Mouse (Mus musculus) cerebellum, adult 2 months (tissue): Measurements from ENCODE around the gene Bloc1s2. TPM values are rescaled to one million over a fixed set of nuclear protein-coding genes. Genes with fewer than 3 reads are reported as not detected.

Source experiments
- DNase-seq, 2 experiments: peaks; one replicate each; pipeline ENCODE4 v3.0.0; 2021
- H3K27ac ChIP-seq: fragments of 200-500 bp; 2 replicates; pipeline ENCODE4 v1.5.1; 2012; ENCODE audit warnings: low read length, control low read depth, inconsistent platforms; ENCODE audit not compliant: insufficient read depth
- H3K27me3 ChIP-seq: fragments of 200-500 bp; 2 replicates; pipeline ENCODE4 v1.6.1; 2012; ENCODE audit warnings: inconsistent platforms, mild to moderate bottlenecking, low read length, moderate library complexity; ENCODE audit not compliant: control insufficient read depth, insufficient read depth
- H3K4me1 ChIP-seq: fragments of 200-500 bp; 2 replicates; pipeline ENCODE4 v1.6.1; 2011; ENCODE audit warnings: low read length; ENCODE audit not compliant: control insufficient read depth, insufficient read depth
- H3K4me3 ChIP-seq: fragments of 200-500 bp; replicated peaks from 2 replicates; pipeline ENCODE3; 2011; ENCODE audit warnings: mild to moderate bottlenecking, low read depth, low read length, control low read depth; ENCODE audit not compliant: insufficient read depth
- CTCF ChIP-seq: fragments of 200-500 bp; IDR thresholded peaks from 2 replicates; pipeline ENCODE4 v1.5.1; 2011; ENCODE audit warnings: low read depth, mild to moderate bottlenecking, control low read depth, low read length, moderate library complexity, borderline replicate concordance; ENCODE audit not compliant: insufficient read depth
- POLR2A ChIP-seq: fragments of 200-500 bp; IDR thresholded peaks from 2 replicates; pipeline ENCODE4 v1.6.1; 2011; ENCODE audit warnings: low read length, control low read depth, borderline replicate concordance; ENCODE audit not compliant: insufficient read depth
- polyA plus RNA-seq: library from polyadenylated mRNA; depleted of rRNA; stranded (reverse); fragments of >200 nt; gene quantifications from 2 replicates; pipeline ENCODE4 v1.2.3, GENCODE M21; 2012; rRNA removed

Bloc1s2 gene
- polyA plus RNA-seq, 1 experiment = 81.0 TPM

GRCm38 (mm10) chr19:44100840-44101239 lies 45.4 kb downstream of the Bloc1s2 start:
- H3K27me3 ChIP-seq = no peaks in the 10 kb centered on the region
- DNase-seq = no peak
- no peak for TF ChIP-seq CTCF
- no peak for TF ChIP-seq POLR2A

More at GRCm38 (mm10) chr19:44100840-44101239, 45.4 kb downstream of the Bloc1s2 start:
- Histone ChIP-seq H3K4me1 (no peaks in the 10 kb centered on the region; the same call in 1 of the 2 replicates), H3K27ac (no peak overlapping the region), H3K4me3 (no peak overlapping the region)

Other genes with a start within 250 kb of the Bloc1s2 start
- 13.3 and 14.4 TPM in 2 replicates for gene Dnmbp, start 206.3 kb downstream of the Bloc1s2 start, polyA plus RNA-seq
- 0.16 and 0.36 TPM in 2 replicates for gene Cpn1, start 159.9 kb downstream of the Bloc1s2 start, polyA plus RNA-seq
- not detected in 2 replicates for gene Cyp2c23, start 117.2 kb downstream of the Bloc1s2 start, polyA plus RNA-seq
- gene Erlin1, start 76.7 kb downstream of the Bloc1s2 start, polyA plus RNA-seq = 12.3 and 12.6 TPM in 2 replicates
- 78.8 and 82.7 TPM in 2 replicates for gene Chuk, start 39.0 kb downstream of the Bloc1s2 start, polyA plus RNA-seq
- gene Cwf19l1, start 10.6 kb downstream of the Bloc1s2 start, polyA plus RNA-seq = 26.3 and 28.8 TPM in 2 replicates
- gene Pkd2l1, start 46.0 kb upstream of the Bloc1s2 start, polyA plus RNA-seq = 5.3 and 8.2 TPM in 2 replicates
- gene Scd3, start 56.8 kb upstream of the Bloc1s2 start, polyA plus RNA-seq = 20.5 and 20.9 TPM in 2 replicates
- 695 and 743 TPM in 2 replicates for gene Scd2, start 147.2 kb upstream of the Bloc1s2 start, polyA plus RNA-seq
- gene Scd4, start 186.6 kb upstream of the Bloc1s2 start, polyA plus RNA-seq = 0.18 and 0.22 TPM in 2 replicates